Mouse (Mus musculus): ENCODE measurements around the gene Nadsyn1. TPM values are rescaled to one million over a fixed set of nuclear protein-coding genes. Genes with fewer than 3 reads are reported as not detected.

Nadsyn1 gene
- polyA plus RNA-seq (2014; fragmentation: Nextera tagmentation; extraction: Ambion mirVana): 8.2 and 10.1 TPM in 2 replicates

DNA sequence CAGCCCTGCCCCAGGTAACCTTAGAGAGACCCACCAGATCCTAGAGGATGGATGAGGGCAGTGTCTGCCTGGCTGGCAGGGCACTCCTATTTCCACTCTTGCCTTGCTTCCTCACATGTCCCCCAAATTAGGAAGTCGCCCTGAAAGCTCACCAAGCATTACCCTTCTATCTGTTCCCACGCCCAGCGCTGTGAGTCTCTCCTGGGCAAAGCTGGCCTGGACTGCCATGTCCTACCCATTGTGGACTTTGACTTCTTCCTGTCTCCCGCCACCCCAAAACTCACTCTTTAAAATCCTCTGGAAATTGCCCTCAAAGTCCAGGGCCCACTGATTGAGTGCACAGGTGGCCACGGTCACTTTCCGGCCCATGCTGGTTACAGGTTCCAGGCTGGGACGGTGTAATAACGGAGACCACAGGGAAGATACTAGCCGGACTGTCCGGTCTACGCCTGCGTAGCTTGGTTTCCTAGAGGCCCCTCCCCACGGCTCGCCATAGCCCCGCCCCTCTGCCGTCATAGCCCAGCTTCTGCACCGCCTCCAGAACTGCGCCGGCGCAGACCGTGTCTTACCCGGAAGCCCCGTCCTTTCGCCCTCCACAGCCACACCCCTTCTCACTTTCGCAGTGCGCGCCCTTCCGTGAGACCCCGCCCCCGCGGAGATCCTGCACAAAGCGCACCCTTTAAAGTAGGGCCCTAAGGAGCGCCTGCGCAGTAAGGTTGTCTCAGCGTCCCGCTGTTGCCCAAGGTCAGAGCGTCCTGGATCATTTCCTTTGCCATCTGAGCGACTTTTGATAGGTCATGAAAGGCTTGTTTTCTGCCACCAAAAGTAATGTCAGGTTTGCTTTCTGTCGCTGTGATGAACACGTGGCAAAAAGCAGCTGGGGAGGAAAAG is at the start of gene Nadsyn1, which contains the start of gene Dhcr7:
Gene Nadsyn1, minus strand, starts transcription at position 475 of the 891 bp plus-strand sequence.
Gene Dhcr7, plus strand, starts transcription at position 771 of the 891 bp plus-strand sequence.
- Histone ChIP-seq H3K27me3 (ENCODE audit: control insufficient read depth, insufficient read depth, low read length) (no peaks in the 10 kb centered on the region), H3K9me3 (ENCODE audit: control insufficient read depth, low read length) (no peaks in the 10 kb centered on the region), H3K4me1 (replicated peaks; ENCODE audit: control insufficient read depth, insufficient read depth, low read length) (no peaks in the 10 kb centered on the region; the same call in 1 of the 2 replicates), H3K27ac (ENCODE audit: low read depth, low read length) (peak within 1 kb of the TSS; percentile 62; the same call in 1 of the 2 replicates), H3K9ac (ENCODE audit: low read length) (peak within 1 kb of the TSS; percentile 79), H3K4me2 (ENCODE audit: low read depth, low read length, severe bottlenecking) (peak within 1 kb of the TSS; percentile 71), H3K36me3 (ENCODE audit: control insufficient read depth, insufficient read depth, low read length) (no peaks in the 10 kb centered on the region), H3K4me3 (ENCODE audit: low read depth, low read length) (peak within 1 kb of the TSS; percentile 58)
- WGBS: under 1% methylated on average over 40 of the region's 40 CpGs
- ATAC-seq (replicated peaks; ENCODE audit: low FRiP score) (peak; percentile 98), DNase-seq (ENCODE audit: low spot score) (peak; percentile 99)

GRCm38 (mm10) chr7:143868874-143869273 is 46.2 kb upstream of the Nadsyn1 start:
- H3K4me2 ChIP-seq (ENCODE audit: low read depth, low read length, severe bottlenecking): no peak overlapping the region
- no peak overlapping the region for H3K4me3 ChIP-seq (ENCODE audit: low read depth, low read length)
- H3K27ac ChIP-seq (ENCODE audit: low read depth, low read length): no peak overlapping the region
- DNase-seq (ENCODE audit: low spot score) (no peak), ATAC-seq (replicated peaks; ENCODE audit: low FRiP score) (no peak)
- no peaks in the 10 kb centered on the region for H3K4me1 ChIP-seq (replicated peaks; ENCODE audit: control insufficient read depth, insufficient read depth, low read length)
- 93% methylated on average over 4 of the region's 4 CpGs for WGBS
- no peaks in the 10 kb centered on the region for H3K9me3 ChIP-seq (ENCODE audit: control insufficient read depth, low read length)
- no peak overlapping the region for H3K9ac ChIP-seq (ENCODE audit: low read length)
- no peaks in the 10 kb centered on the region for H3K27me3 ChIP-seq (ENCODE audit: control insufficient read depth, insufficient read depth, low read length)
- H3K36me3 ChIP-seq (ENCODE audit: control insufficient read depth, insufficient read depth, low read length): no peaks in the 10 kb centered on the region

DNA sequence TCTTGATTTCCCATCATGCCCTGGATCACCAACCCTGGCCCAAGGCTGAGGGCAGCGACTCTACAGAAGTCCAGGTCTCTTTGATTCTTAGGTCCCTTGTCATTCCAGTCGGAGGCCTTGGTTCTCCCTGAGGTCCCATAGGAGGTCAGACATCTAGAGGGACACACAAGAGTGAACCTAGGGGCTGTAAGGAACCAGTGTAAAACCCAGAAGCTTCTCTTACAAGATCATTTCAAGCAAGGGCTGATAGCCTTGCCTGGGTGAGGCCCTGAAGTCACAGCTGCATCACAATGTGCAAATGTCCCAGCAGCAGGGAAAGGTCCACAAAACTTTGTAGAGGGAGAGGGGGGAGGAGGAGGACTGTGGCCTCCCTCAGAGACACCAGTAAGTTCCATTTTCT is 43.9 kb upstream of the Nadsyn1 start, which contains the start of gene Gm498:
Gene Gm498, plus strand, starts transcription at position 301 of the 400 bp plus-strand sequence.
- Histone ChIP-seq H3K27ac (ENCODE audit: low read depth, low read length) (no peak within 1 kb of the TSS), H3K9me3 (ENCODE audit: control insufficient read depth, low read length) (no peaks in the 10 kb centered on the region), H3K36me3 (ENCODE audit: control insufficient read depth, insufficient read depth, low read length) (no peaks in the 10 kb centered on the region), H3K9ac (ENCODE audit: low read length) (no peak within 1 kb of the TSS), H3K4me3 (ENCODE audit: low read depth, low read length) (no peak within 1 kb of the TSS), H3K4me1 (replicated peaks; ENCODE audit: control insufficient read depth, insufficient read depth, low read length) (no peaks in the 10 kb centered on the region), H3K4me2 (ENCODE audit: low read depth, low read length, severe bottlenecking) (no peak within 1 kb of the TSS), H3K27me3 (ENCODE audit: control insufficient read depth, insufficient read depth, low read length) (no peaks in the 10 kb centered on the region)
- WGBS: 86% methylated on average over 2 of the region's 2 CpGs
- no peak for ATAC-seq (replicated peaks; ENCODE audit: low FRiP score)
- DNase-seq (ENCODE audit: low spot score): no peak

GRCm38 (mm10) chr7:143848768-143849482 is 26.3 kb upstream of the Nadsyn1 start:
- Histone ChIP-seq H3K4me1 (replicated peaks; ENCODE audit: control insufficient read depth, insufficient read depth, low read length) (no peaks in the 10 kb centered on the region), H3K4me3 (ENCODE audit: low read depth, low read length) (no peak overlapping the region), H3K9ac (ENCODE audit: low read length) (no peak overlapping the region), H3K27ac (ENCODE audit: low read depth, low read length) (no peak overlapping the region), H3K27me3 (ENCODE audit: control insufficient read depth, insufficient read depth, low read length) (no peaks in the 10 kb centered on the region), H3K9me3 (ENCODE audit: control insufficient read depth, low read length) (no peaks in the 10 kb centered on the region), H3K4me2 (ENCODE audit: low read depth, low read length, severe bottlenecking) (no peak overlapping the region), H3K36me3 (ENCODE audit: control insufficient read depth, insufficient read depth, low read length) (peaks cover 21% of the 10 kb centered on the region; the same call in 1 of the 2 replicates)
- WGBS: 89% methylated on average over 6 of the region's 8 CpGs
- ATAC-seq (replicated peaks; ENCODE audit: low FRiP score) (no peak), DNase-seq (ENCODE audit: low spot score) (no peak)

- DNase-seq (ENCODE audit: low spot score) (no peak), ATAC-seq (replicated peaks; ENCODE audit: low FRiP score) (no peak)
- H3K36me3 ChIP-seq (ENCODE audit: control insufficient read depth, insufficient read depth, low read length): peaks cover 24% of the 10 kb centered on the region
- no peak overlapping the region for H3K27ac ChIP-seq (ENCODE audit: low read depth, low read length)
- no peaks in the 10 kb centered on the region for H3K27me3 ChIP-seq (ENCODE audit: control insufficient read depth, insufficient read depth, low read length)
- no peak overlapping the region for H3K4me2 ChIP-seq (ENCODE audit: low read depth, low read length, severe bottlenecking)
- H3K4me3 ChIP-seq (ENCODE audit: low read depth, low read length): no peak overlapping the region
- no peaks in the 10 kb centered on the region for H3K4me1 ChIP-seq (replicated peaks; ENCODE audit: control insufficient read depth, insufficient read depth, low read length)
- no peak overlapping the region for H3K9ac ChIP-seq (ENCODE audit: low read length)
- 88% methylated on average over 5 of the region's 5 CpGs for WGBS
- H3K9me3 ChIP-seq (ENCODE audit: control insufficient read depth, low read length): no peaks in the 10 kb centered on the region
Observed at GRCm38 (mm10) chr7:143848127-143848767, 25.6 kb upstream of the Nadsyn1 start.

DNA sequence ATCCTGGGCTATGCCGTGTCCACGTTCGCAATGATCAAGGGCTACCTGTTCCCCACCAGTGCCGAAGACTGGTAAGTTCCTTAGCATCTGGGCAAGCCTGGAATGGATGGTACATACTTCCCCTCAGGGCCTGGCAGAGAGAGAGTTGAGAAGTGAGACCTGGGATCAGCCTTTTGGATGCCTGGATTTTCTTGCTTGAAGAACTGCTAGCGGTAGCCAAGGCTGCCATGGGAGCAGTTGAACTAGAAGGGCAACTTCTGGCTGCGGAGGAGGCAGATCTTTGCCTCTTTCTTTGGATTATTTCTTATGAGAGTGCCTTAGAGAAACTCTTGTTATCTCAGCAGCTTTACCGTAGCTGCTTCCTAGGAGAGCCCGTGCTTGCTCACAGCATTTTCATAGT is 18.7 kb upstream of the Nadsyn1 start:
- H3K27me3 ChIP-seq (ENCODE audit: control insufficient read depth, insufficient read depth, low read length): no peaks in the 10 kb centered on the region
- peaks cover 21% of the 10 kb centered on the region for H3K36me3 ChIP-seq (ENCODE audit: control insufficient read depth, insufficient read depth, low read length)
- H3K4me2 ChIP-seq (ENCODE audit: low read depth, low read length, severe bottlenecking): no peak overlapping the region
- ATAC-seq (replicated peaks; ENCODE audit: low FRiP score) (no peak), DNase-seq (ENCODE audit: low spot score) (no peak)
- 96% methylated on average over 8 of the region's 8 CpGs for WGBS
- H3K9ac ChIP-seq (ENCODE audit: low read length): no peak overlapping the region
- no peaks in the 10 kb centered on the region for H3K4me1 ChIP-seq (replicated peaks; ENCODE audit: control insufficient read depth, insufficient read depth, low read length)
- no peak overlapping the region for H3K27ac ChIP-seq (ENCODE audit: low read depth, low read length)
- H3K4me3 ChIP-seq (ENCODE audit: low read depth, low read length): no peak overlapping the region
- H3K9me3 ChIP-seq (ENCODE audit: control insufficient read depth, low read length): no peaks in the 10 kb centered on the region

GRCm38 (mm10) chr7:143840121-143840520 is 17.5 kb upstream of the Nadsyn1 start:
- no peak overlapping the region for H3K4me3 ChIP-seq (ENCODE audit: low read depth, low read length)
- WGBS: 89% methylated on average over 5 of the region's 5 CpGs
- H3K27ac ChIP-seq (ENCODE audit: low read depth, low read length): no peak overlapping the region
- H3K9ac ChIP-seq (ENCODE audit: low read length): no peak overlapping the region
- H3K4me1 ChIP-seq (replicated peaks; ENCODE audit: control insufficient read depth, insufficient read depth, low read length): no peaks in the 10 kb centered on the region
- no peaks in the 10 kb centered on the region for H3K9me3 ChIP-seq (ENCODE audit: control insufficient read depth, low read length)
- H3K36me3 ChIP-seq (ENCODE audit: control insufficient read depth, insufficient read depth, low read length): peaks cover 11% of the 10 kb centered on the region
- no peak for ATAC-seq (replicated peaks; ENCODE audit: low FRiP score)
- DNase-seq (ENCODE audit: low spot score): no peak
- H3K27me3 ChIP-seq (ENCODE audit: control insufficient read depth, insufficient read depth, low read length): no peaks in the 10 kb centered on the region
- no peak overlapping the region for H3K4me2 ChIP-seq (ENCODE audit: low read depth, low read length, severe bottlenecking)

GRCm38 (mm10) chr7:143837705-143838358 is 15.2 kb upstream of the Nadsyn1 start:
- no peaks in the 10 kb centered on the region; the same call in 1 of the 2 replicates for H3K4me1 ChIP-seq (replicated peaks; ENCODE audit: control insufficient read depth, insufficient read depth, low read length)
- ATAC-seq (replicated peaks; ENCODE audit: low FRiP score) (no peak), DNase-seq (ENCODE audit: low spot score) (no peak)
- H3K9ac ChIP-seq (ENCODE audit: low read length): no peak overlapping the region
- WGBS: 90% methylated on average over 3 of the region's 3 CpGs
- no peak overlapping the region for H3K27ac ChIP-seq (ENCODE audit: low read depth, low read length)
- H3K4me2 ChIP-seq (ENCODE audit: low read depth, low read length, severe bottlenecking): no peak overlapping the region
- H3K27me3 ChIP-seq (ENCODE audit: control insufficient read depth, insufficient read depth, low read length): no peaks in the 10 kb centered on the region
- H3K9me3 ChIP-seq (ENCODE audit: control insufficient read depth, low read length): no peaks in the 10 kb centered on the region
- no peak overlapping the region for H3K4me3 ChIP-seq (ENCODE audit: low read depth, low read length)
- H3K36me3 ChIP-seq (ENCODE audit: control insufficient read depth, insufficient read depth, low read length): peaks cover 5% of the 10 kb centered on the region
